Mouse (Mus musculus) ES-E14 (cell line): ENCODE measurements around the gene Trim16. TPM values are rescaled to one million over a fixed set of nuclear protein-coding genes. Genes with fewer than 3 reads are reported as not detected.

Source experiments
- DNase-seq: peaks from one replicate; pipeline ENCODE4 v3.0.0-alpha.2; 2013; ENCODE audit warnings: low read depth, low spot score
- H3K27ac ChIP-seq: 2 replicates; pipeline ENCODE4 v1.5.1; 2012; ENCODE audit warnings: low read depth, mild to moderate bottlenecking, low read length, moderate library complexity, mixed read lengths; ENCODE audit not compliant: poor library complexity, insufficient read depth, severe bottlenecking
- H3K36me3 ChIP-seq: 2 replicates; pipeline ENCODE4 v1.6.1; 2012; ENCODE audit warnings: mild to moderate bottlenecking, low read length, moderate library complexity, mixed read lengths; ENCODE audit not compliant: control insufficient read depth, poor library complexity, insufficient read depth, severe bottlenecking
- H3K4me1 ChIP-seq, 2 experiments: fragments of 150-350 bp in 1 of 2; sonication (generic) in 1 of 2; 2 replicates each; pipeline ENCODE4 v1.6.1; 2012; ENCODE audit warnings: low read length in 2 of 2, mild to moderate bottlenecking in 1 of 2, mixed read lengths in 1 of 2; ENCODE audit not compliant: control insufficient read depth in 2 of 2, insufficient read depth in 2 of 2, poor library complexity in 1 of 2
- H3K4me3 ChIP-seq, 2 experiments: fragments of 150-350 bp in 1 of 2; sonication (generic) in 1 of 2; 2 replicates each; pipeline ENCODE4 v1.5.1; 2012; ENCODE audit warnings: low read length in 2 of 2, low read depth in 1 of 2, mild to moderate bottlenecking in 1 of 2, mixed read lengths in 1 of 2; ENCODE audit not compliant: insufficient read depth in 1 of 2, poor library complexity in 1 of 2, severe bottlenecking in 1 of 2
- H3K9ac ChIP-seq: 2 replicates; pipeline ENCODE4 v1.6.1; 2012; ENCODE audit warnings: low read depth, mild to moderate bottlenecking, low read length, mixed read lengths; ENCODE audit not compliant: poor library complexity, insufficient read depth, severe bottlenecking
- H3K9me3 ChIP-seq: fragments of 150-350 bp; sonication (generic); 2 replicates; pipeline ENCODE4 v1.6.1; 2012; ENCODE audit warnings: low read depth, mild to moderate bottlenecking, low read length; ENCODE audit not compliant: control insufficient read depth, insufficient read depth
- CHD2 ChIP-seq: IDR thresholded peaks from 2 replicates; pipeline ENCODE4 v1.6.1; 2014; ENCODE audit warnings: mild to moderate bottlenecking, low read depth, low read length, inconsistent platforms
- HCFC1 ChIP-seq: IDR thresholded peaks from 2 replicates; pipeline ENCODE4 v1.6.1; 2012; ENCODE audit warnings: low read length, inconsistent platforms, borderline replicate concordance; ENCODE audit not compliant: insufficient read depth
- MAFK ChIP-seq: IDR thresholded peaks from 2 replicates; pipeline ENCODE4 v1.6.1; 2014; ENCODE audit warnings: mild to moderate bottlenecking, low read depth, low read length, inconsistent platforms; ENCODE audit not compliant: insufficient read depth
- ZC3H11A ChIP-seq: IDR thresholded peaks from 2 replicates; pipeline ENCODE4 v1.6.1; 2012; ENCODE audit warnings: low read depth, mild to moderate bottlenecking, inconsistent platforms, low read length, borderline replicate concordance
- ZNF384 ChIP-seq: IDR thresholded peaks from 2 replicates; pipeline ENCODE4 v1.6.1; 2012; ENCODE audit warnings: low read depth, low read length, inconsistent platforms
- in situ Hi-C, 2 experiments: fragments of 600-800 bp; cut with MboI; formaldehyde crosslinking; loops; one replicate each; pipeline ENCODE4 v1.15.1; 2025; ENCODE audit warnings: low sequenced_read_pairs in 2 of 2, inconsistent platforms in 1 of 2; ENCODE audit not compliant: unreplicated experiment in 2 of 2
- total RNA-seq: library from RNA; depleted of rRNA; stranded (reverse); fragments of 300-350 nt; gene quantifications from 2 replicates; pipeline ENCODE4 v1.2.3, GENCODE M21; 2012; rRNA removed

Gene Trim16
- total RNA-seq: 3.5 and 4.1 TPM in 2 replicates

DNA sequence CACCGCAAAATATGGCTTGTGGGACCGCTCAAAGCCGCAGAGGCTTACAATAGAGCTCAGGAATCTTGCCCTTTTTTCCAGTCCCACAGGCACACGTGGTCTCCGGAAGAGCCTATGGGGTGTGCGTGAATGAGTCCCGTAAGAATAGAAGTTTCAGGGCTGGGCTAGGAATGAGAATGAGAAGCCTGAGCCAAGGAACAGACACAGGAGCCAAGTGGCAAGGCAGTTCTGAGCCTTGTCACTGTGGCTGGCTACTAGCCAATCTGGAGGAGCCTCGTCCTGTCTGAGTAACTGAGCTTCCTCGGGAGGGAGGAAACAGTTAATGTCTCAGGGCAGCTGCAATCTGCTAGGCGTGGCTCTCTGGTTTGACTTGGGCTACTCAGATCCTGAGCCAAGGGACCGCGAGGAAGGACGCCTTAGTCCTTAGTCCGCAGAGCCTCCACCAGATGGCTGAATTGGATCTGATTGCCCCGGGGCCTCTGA is at the start of gene Trim16:
TSS of gene Trim16 (plus strand) at position 173 of the 483 bp plus-strand sequence.
- H3K9me3 ChIP-seq: no peaks in the 10 kb centered on the region
- in situ Hi-C loops: no loop called here
- peak; percentile 41 for DNase-seq
- peaks cover 3 to 9% of the 10 kb centered on the region in 2 experiments; a peak in 2 of 4 replicates for H3K4me1 ChIP-seq
- TF ChIP-seq MAFK: no peak
- TF ChIP-seq HCFC1: no peak
- TF ChIP-seq ZC3H11A: no peak
- H3K27ac ChIP-seq: no peak within 1 kb of the TSS
- no peaks in the 10 kb centered on the region for H3K36me3 ChIP-seq
- H3K4me3 ChIP-seq: peak within 1 kb of the TSS; percentile 51 to 56
- peak within 1 kb of the TSS; percentile 26; the same call in 1 of the 2 replicates for H3K9ac ChIP-seq

DNA sequence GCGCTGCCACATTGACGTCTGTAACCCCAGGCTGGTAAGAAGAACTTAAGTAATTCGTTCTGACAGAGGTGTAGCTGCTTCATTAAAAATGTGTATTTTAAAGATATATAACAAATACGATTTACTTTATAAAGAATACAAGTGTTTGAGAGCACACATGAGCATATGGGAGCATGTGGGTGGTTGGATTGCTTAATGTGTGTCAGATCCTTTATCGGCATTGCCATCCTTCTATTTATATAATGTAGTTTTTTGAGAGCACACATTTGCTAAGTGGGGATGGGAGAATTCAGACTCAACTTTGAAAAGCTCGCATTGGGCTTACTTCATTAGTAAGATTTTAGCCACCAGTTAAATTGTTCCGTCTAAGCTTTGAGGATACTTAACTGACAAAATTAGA is 43.5 kb upstream of the Trim16 start:
- no peaks in the 10 kb centered on the region for H3K9me3 ChIP-seq
- no peaks in the 10 kb centered on the region for H3K36me3 ChIP-seq
- no peak overlapping the region for H3K4me3 ChIP-seq
- TF ChIP-seq MAFK: no peak
- TF ChIP-seq CHD2: no peak
- TF ChIP-seq ZNF384: no peak
- TF ChIP-seq ZC3H11A: no peak
- no peak for DNase-seq
- no peaks in the 10 kb centered on the region for H3K4me1 ChIP-seq
- H3K27ac ChIP-seq: no peak overlapping the region
- in situ Hi-C loops: no loop called here
- H3K9ac ChIP-seq: no peak overlapping the region

DNA sequence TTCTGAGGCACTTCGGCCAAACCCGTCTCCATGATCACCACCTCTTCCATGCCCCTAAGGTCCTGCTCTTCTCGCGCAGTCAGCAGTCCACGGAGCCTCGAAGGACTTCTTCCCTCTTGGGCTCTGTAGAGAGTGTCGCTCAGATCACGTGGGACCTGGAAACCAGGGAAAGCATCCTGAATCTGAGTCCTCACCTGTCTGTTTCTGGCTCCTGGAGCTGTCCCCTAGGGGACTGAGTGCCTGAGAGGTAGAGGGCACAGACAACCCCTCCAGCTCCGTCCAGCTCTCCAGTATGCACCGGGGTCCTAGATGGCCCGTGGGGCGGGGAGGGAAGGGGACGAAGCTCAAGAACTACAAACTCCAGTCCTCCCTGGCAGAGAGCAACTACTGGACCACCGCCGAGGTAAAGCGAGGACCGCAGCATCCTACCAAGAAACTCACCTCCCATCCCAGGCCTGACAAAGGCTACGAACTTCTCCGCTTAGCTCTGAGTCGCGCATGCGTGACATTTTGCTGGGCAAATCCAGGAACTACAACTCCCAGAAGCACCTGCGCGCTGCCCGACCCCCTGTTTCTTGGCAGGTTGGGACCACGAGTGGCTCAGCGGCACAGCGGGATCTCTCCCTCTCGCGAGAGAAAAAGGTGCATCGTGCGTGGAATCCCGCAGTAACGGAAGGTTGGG is 31.0 kb upstream of the Trim16 start, which contains the start of gene Zfp286:
TSS of gene Zfp286 (minus strand) at position 528 of the 682 bp plus-strand sequence.
- no peak within 1 kb of the TSS for H3K27ac ChIP-seq
- peak within 1 kb of the TSS; percentile 71 for H3K9ac ChIP-seq
- in situ Hi-C loops: no loop called here
- DNase-seq: peak; percentile 91
- peaks cover 0 to 3% of the 10 kb centered on the region in 2 experiments; a peak in 2 of 4 replicates for H3K4me1 ChIP-seq
- H3K4me3 ChIP-seq: peak within 1 kb of the TSS; percentile 67 to 68
- TF ChIP-seq ZNF384 (no peak), ZC3H11A (no peak), HCFC1 (peak; percentile 96), CHD2 (peak; percentile 98)
- no peaks in the 10 kb centered on the region for H3K9me3 ChIP-seq
- H3K36me3 ChIP-seq: no peaks in the 10 kb centered on the region

DNA sequence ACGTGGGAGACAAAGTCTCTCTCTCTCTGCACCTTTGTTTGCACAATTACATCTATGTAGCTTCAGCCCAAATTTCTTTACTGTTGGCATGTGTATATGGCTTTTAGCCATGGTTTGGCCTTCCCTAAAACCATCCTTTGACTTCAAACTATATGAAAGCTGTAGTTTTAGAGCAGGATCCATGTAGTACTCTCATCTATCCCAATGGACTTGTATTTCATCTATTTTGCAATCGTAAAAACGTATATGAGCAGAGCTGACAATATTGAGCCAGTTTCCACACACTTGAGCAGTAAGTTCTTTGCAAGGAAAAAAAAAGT is 30.5 kb upstream of the Trim16 start:
- no peak for TF ChIP-seq ZNF384
- TF ChIP-seq HCFC1: no peak
- no peak for TF ChIP-seq ZC3H11A
- no peak for TF ChIP-seq MAFK
- TF ChIP-seq CHD2: no peak
- peaks cover 0 to 3% of the 10 kb centered on the region in 2 experiments; a peak in 2 of 4 replicates for H3K4me1 ChIP-seq
- no peak for DNase-seq
- H3K9me3 ChIP-seq: no peaks in the 10 kb centered on the region
- in situ Hi-C loops: no loop called here
- H3K27ac ChIP-seq: no peak overlapping the region
- H3K4me3 ChIP-seq: peak overlapping the region; percentile 7 to 12
- peak overlapping the region; percentile 13; the same call in 1 of the 2 replicates for H3K9ac ChIP-seq
- H3K36me3 ChIP-seq: no peaks in the 10 kb centered on the region
